Mouse (Mus musculus) embryonic facial prominence, embryonic 11.5 days (tissue): ENCODE results near the gene Ugt1a10. TPM values are rescaled to one million over a fixed set of nuclear protein-coding genes. Genes with fewer than 3 reads are reported as not detected.

Experiments used
- ATAC-seq: fragments of 200-750 bp; cut with Nextera tagmentation; replicated peaks from 2 replicates; pipeline ENCODE4 v1.8.0; 2017; ENCODE audit warnings: low read depth; ENCODE audit not compliant: insufficient number of reproducible peaks, low FRiP score, low TSS enrichment
- DNase-seq: peaks from one replicate; pipeline ENCODE4 v3.0.0-alpha.2; 2015; ENCODE audit warnings: low spot score
- H3K27ac ChIP-seq: fragments of 300-500 bp; sonication (generic); replicated peaks from 2 replicates; pipeline ENCODE4 v1.5.1; 2014; ENCODE audit warnings: mild to moderate bottlenecking, low read depth, low read length, control low read depth
- H3K27me3 ChIP-seq: fragments of 300-500 bp; sonication (generic); 2 replicates; pipeline ENCODE4 v1.6.1; 2014; ENCODE audit warnings: mild to moderate bottlenecking, low read length, moderate library complexity, mixed read lengths; ENCODE audit not compliant: control insufficient read depth, insufficient read depth
- H3K36me3 ChIP-seq: fragments of 300-500 bp; sonication (generic); replicated peaks from 2 replicates; pipeline ENCODE4 v1.6.1; 2014; ENCODE audit warnings: low read depth, mild to moderate bottlenecking, low read length, moderate library complexity, mixed read lengths; ENCODE audit not compliant: control insufficient read depth, insufficient read depth
- H3K4me1 ChIP-seq: fragments of 300-500 bp; sonication (generic); 2 replicates; pipeline ENCODE4 v1.6.1; 2014; ENCODE audit warnings: low read length, mixed read lengths; ENCODE audit not compliant: control insufficient read depth, insufficient read depth
- H3K4me2 ChIP-seq: fragments of 300-500 bp; sonication (generic); 2 replicates; pipeline ENCODE4 v1.6.1; 2014; ENCODE audit warnings: low read depth, mild to moderate bottlenecking, control low read depth, low read length, moderate library complexity
- H3K4me3 ChIP-seq: fragments of 300-500 bp; sonication (generic); 2 replicates; pipeline ENCODE4 v1.5.1; 2014; ENCODE audit warnings: low read depth, low read length, control low read depth
- H3K9ac ChIP-seq: fragments of 300-500 bp; sonication (generic); replicated peaks from 2 replicates; pipeline ENCODE4 v1.6.1; 2014; ENCODE audit warnings: mild to moderate bottlenecking, control low read depth, low read length
- H3K9me3 ChIP-seq: fragments of 300-500 bp; sonication (generic); replicated peaks from 2 replicates; pipeline ENCODE4 v1.6.1; 2016; ENCODE audit warnings: mild to moderate bottlenecking, low read length, inconsistent platforms, mixed read lengths; ENCODE audit not compliant: control insufficient read depth
- WGBS: fragments of 180-500 bp; shearing (Covaris S2); extraction: QIAGEN DNeasy Blood & Tissue Kit; methylation state at CpG from one replicate; pipeline ENCODE4 v1.1.7; 2014; 5-methylcytosine and 5-hydroxymethylcytosine counted together
- polyA plus RNA-seq: library from polyadenylated mRNA; unstranded; fragments of >200 nt; fragmentation: Nextera tagmentation; extraction: Ambion mirVana; gene quantifications from 2 replicates; pipeline ENCODE4 v1.2.1, GENCODE M21; 2014

The Ugt1a10 gene
- polyA plus RNA-seq, 1 experiment from 2014 or later: not detected

GRCm38 (mm10) chr1:88237311-88237710 is 182.1 kb downstream of the Ugt1a10 start:
- H3K36me3 ChIP-seq: no peaks in the 10 kb centered on the region
- no peak overlapping the region for H3K4me2 ChIP-seq
- H3K9me3 ChIP-seq: peaks cover 89% of the 10 kb centered on the region
- DNase-seq: no peak
- no peaks in the 10 kb centered on the region for H3K27me3 ChIP-seq
- no peak overlapping the region for H3K27ac ChIP-seq
- H3K9ac ChIP-seq: no peak overlapping the region
- no peaks in the 10 kb centered on the region for H3K4me1 ChIP-seq
- 81% methylated on average over 5 of the region's 5 CpGs for WGBS
- H3K4me3 ChIP-seq: no peak overlapping the region
- ATAC-seq: no peak

GRCm38 (mm10) chr1:88238771-88239170 is 183.6 kb downstream of the Ugt1a10 start:
- Histone ChIP-seq H3K4me2 (no peak overlapping the region), H3K36me3 (no peaks in the 10 kb centered on the region), H3K4me1 (no peaks in the 10 kb centered on the region), H3K4me3 (no peak overlapping the region), H3K9ac (no peak overlapping the region), H3K27ac (no peak overlapping the region), H3K9me3 (peaks cover 88% of the 10 kb centered on the region), H3K27me3 (no peaks in the 10 kb centered on the region)
- ATAC-seq (peak; percentile 12; the same call in 1 of the 2 replicates), DNase-seq (no peak)
- 79% methylated on average over 6 of the region's 6 CpGs for WGBS

GRCm38 (mm10) chr1:88240072-88240471 is 184.9 kb downstream of the Ugt1a10 start:
- no peak overlapping the region for H3K9ac ChIP-seq
- peaks cover 88% of the 10 kb centered on the region for H3K9me3 ChIP-seq
- H3K36me3 ChIP-seq: no peaks in the 10 kb centered on the region
- H3K4me2 ChIP-seq: no peak overlapping the region
- H3K27me3 ChIP-seq: no peaks in the 10 kb centered on the region
- no peak overlapping the region for H3K27ac ChIP-seq
- H3K4me1 ChIP-seq: no peaks in the 10 kb centered on the region
- ATAC-seq (no peak), DNase-seq (no peak)
- H3K4me3 ChIP-seq: no peak overlapping the region
- 77% methylated on average over 5 of the region's 5 CpGs for WGBS

- WGBS: 71% methylated on average over 4 of the region's 4 CpGs
These were observed 185.4 kb downstream of the Ugt1a10 start for GRCm38 (mm10) chr1:88240579-88240978.

GRCm38 (mm10) chr1:88243861-88244260 is 188.7 kb downstream of the Ugt1a10 start:
- H3K4me1 ChIP-seq: no peaks in the 10 kb centered on the region
- no peak overlapping the region for H3K4me3 ChIP-seq
- no peak overlapping the region for H3K9ac ChIP-seq
- ATAC-seq: no peak
- no peaks in the 10 kb centered on the region for H3K36me3 ChIP-seq
- no peaks in the 10 kb centered on the region for H3K27me3 ChIP-seq
- DNase-seq: no peak
- peaks cover 92% of the 10 kb centered on the region for H3K9me3 ChIP-seq
- H3K4me2 ChIP-seq: no peak overlapping the region
- WGBS: 68% methylated on average over 5 of the region's 5 CpGs
- no peak overlapping the region for H3K27ac ChIP-seq

More at GRCm38 (mm10) chr1:88240579-88240978, 185.4 kb downstream of the Ugt1a10 start:
- peaks cover 88% of the 10 kb centered on the region for H3K9me3 ChIP-seq
- no peak for DNase-seq
- 0 out of 2 replicates have a peak, but pooled peaks have one; percentile 3 for ATAC-seq
- H3K36me3 ChIP-seq: no peaks in the 10 kb centered on the region
- no peak overlapping the region for H3K9ac ChIP-seq
- H3K4me1 ChIP-seq: no peaks in the 10 kb centered on the region
- no peaks in the 10 kb centered on the region for H3K27me3 ChIP-seq
- no peak overlapping the region for H3K4me3 ChIP-seq
- H3K4me2 ChIP-seq: no peak overlapping the region
- H3K27ac ChIP-seq: no peak overlapping the region

- no peaks in the 10 kb centered on the region for H3K36me3 ChIP-seq
- no peaks in the 10 kb centered on the region for H3K27me3 ChIP-seq
- no peak overlapping the region for H3K9ac ChIP-seq
- WGBS: 76% methylated on average over 6 of the region's 6 CpGs
- H3K4me1 ChIP-seq: no peaks in the 10 kb centered on the region
- no peak for ATAC-seq
- DNase-seq: no peak
- H3K4me3 ChIP-seq: no peak overlapping the region
- no peak overlapping the region for H3K27ac ChIP-seq
- H3K9me3 ChIP-seq: peaks cover 92% of the 10 kb centered on the region
- no peak overlapping the region for H3K4me2 ChIP-seq
These were observed 190.7 kb downstream of the Ugt1a10 start for GRCm38 (mm10) chr1:88245881-88246280.

- no peak for ATAC-seq
- H3K4me2 ChIP-seq: no peak overlapping the region
- WGBS: 47% methylated on average over 6 of the region's 6 CpGs
These were observed 191.2 kb downstream of the Ugt1a10 start for GRCm38 (mm10) chr1:88246386-88246785.

GRCm38 (mm10) chr1:88247660-88248059 is 192.5 kb downstream of the Ugt1a10 start:
- no peak for ATAC-seq
- Histone ChIP-seq H3K9ac (no peak overlapping the region), H3K4me3 (no peak overlapping the region), H3K27me3 (no peaks in the 10 kb centered on the region), H3K27ac (no peak overlapping the region), H3K36me3 (no peaks in the 10 kb centered on the region), H3K4me2 (no peak overlapping the region), H3K4me1 (no peaks in the 10 kb centered on the region), H3K9me3 (peaks cover 94% of the 10 kb centered on the region)
- no peak for DNase-seq
- WGBS: 56% methylated on average over 2 of the region's 2 CpGs

More at GRCm38 (mm10) chr1:88246386-88246785, 191.2 kb downstream of the Ugt1a10 start:
- Histone ChIP-seq H3K4me3 (no peak overlapping the region), H3K27me3 (no peaks in the 10 kb centered on the region), H3K9ac (no peak overlapping the region), H3K27ac (no peak overlapping the region), H3K4me1 (no peaks in the 10 kb centered on the region), H3K9me3 (peaks cover 92% of the 10 kb centered on the region), H3K36me3 (no peaks in the 10 kb centered on the region)
- no peak for DNase-seq
